Mouse (Mus musculus) kidney, postnatal 0 days (tissue): ENCODE data around the gene Myo18b. TPM values are rescaled to one million over a fixed set of nuclear protein-coding genes. Genes with fewer than 3 reads are reported as not detected.

Source experiments
- ATAC-seq: fragments of 200-750 bp; cut with Nextera tagmentation; replicated peaks from 2 replicates; pipeline ENCODE4 v1.8.0; 2017; ENCODE audit warnings: low read depth, moderate number of reproducible peaks, moderate TSS enrichment, moderate library complexity; ENCODE audit not compliant: low FRiP score
- DNase-seq: peaks from one replicate; pipeline ENCODE4 v3.0.0-alpha.2; 2016; ENCODE audit warnings: low spot score
- H3K27ac ChIP-seq: fragments of 300-500 bp; sonication (generic); 2 replicates; pipeline ENCODE4 v1.5.1; 2014; ENCODE audit warnings: mild to moderate bottlenecking
- H3K27me3 ChIP-seq: fragments of 300-500 bp; sonication (generic); 2 replicates; pipeline ENCODE4 v1.6.1; 2014; ENCODE audit warnings: low read length, mixed read lengths; ENCODE audit not compliant: insufficient read depth
- H3K36me3 ChIP-seq: fragments of 300-500 bp; sonication (generic); 2 replicates; pipeline ENCODE4 v1.6.1; 2014; ENCODE audit warnings: low read length, mixed read lengths; ENCODE audit not compliant: insufficient read depth
- H3K4me1 ChIP-seq: fragments of 300-500 bp; sonication (generic); replicated peaks from 2 replicates; pipeline ENCODE4 v1.6.1; 2014; ENCODE audit warnings: antibody characterized with exemption, low read length, mixed read lengths; ENCODE audit not compliant: insufficient read depth
- H3K4me2 ChIP-seq: fragments of 300-500 bp; sonication (generic); 2 replicates; pipeline ENCODE4 v1.6.1; 2014; ENCODE audit warnings: mild to moderate bottlenecking, low read length, moderate library complexity, mixed read lengths
- H3K4me3 ChIP-seq: fragments of 300-500 bp; sonication (generic); replicated peaks from 2 replicates; pipeline ENCODE4 v1.5.1; 2014; ENCODE audit warnings: low read depth, low read length
- H3K9ac ChIP-seq: fragments of 300-500 bp; sonication (generic); 2 replicates; pipeline ENCODE4 v1.6.1; 2014; ENCODE audit warnings: low read depth, low read length
- H3K9me3 ChIP-seq: fragments of 300-500 bp; sonication (generic); replicated peaks from 2 replicates; pipeline ENCODE4 v1.6.1; 2016; ENCODE audit warnings: low read length, inconsistent platforms, mixed read lengths
- CTCF ChIP-seq: IDR thresholded peaks from 2 replicates; pipeline ENCODE4 v1.5.1; 2016; ENCODE audit warnings: antibody characterized with exemption, low read depth, mild to moderate bottlenecking, moderate library complexity
- WGBS: fragments of 180-500 bp; shearing (Covaris S2); extraction: QIAGEN DNeasy Blood & Tissue Kit; methylation state at CpG from one replicate; pipeline ENCODE4 v1.1.7; 2014; 5-methylcytosine and 5-hydroxymethylcytosine counted together
- polyA plus RNA-seq: library from polyadenylated mRNA; unstranded; fragments of >200 nt; fragmentation: Nextera tagmentation; extraction: Ambion mirVana; gene quantifications from 2 replicates; pipeline ENCODE4 v1.2.1, GENCODE M21; 2015

The Myo18b gene
- polyA plus RNA-seq, 1 experiment from 2014 or later: 0.13 TPM

- no peak for TF ChIP-seq CTCF
- Histone ChIP-seq H3K36me3 (no peaks in the 10 kb centered on the region), H3K9me3 (no peaks in the 10 kb centered on the region), H3K4me3 (no peak overlapping the region), H3K4me2 (no peak overlapping the region), H3K27ac (no peak overlapping the region), H3K9ac (no peak overlapping the region), H3K27me3 (no peaks in the 10 kb centered on the region), H3K4me1 (no peaks in the 10 kb centered on the region)
- WGBS: 60% methylated on average over 17 of the region's 17 CpGs
- DNase-seq (no peak), ATAC-seq (no peak)
Measured at GRCm38 (mm10) chr5:112886687-112887491, 9.3 kb downstream of the Myo18b start.

- DNase-seq (no peak), ATAC-seq (no peak)
- Histone ChIP-seq H3K9ac (no peak overlapping the region), H3K4me2 (no peak overlapping the region), H3K27ac (no peak overlapping the region), H3K36me3 (no peaks in the 10 kb centered on the region), H3K9me3 (no peaks in the 10 kb centered on the region), H3K27me3 (no peaks in the 10 kb centered on the region), H3K4me3 (no peak overlapping the region), H3K4me1 (no peaks in the 10 kb centered on the region)
- no peak for TF ChIP-seq CTCF
- 57% methylated on average over 14 of the region's 14 CpGs for WGBS
Measured at GRCm38 (mm10) chr5:112877391-112878115, 18.6 kb downstream of the Myo18b start.

- no peak for ATAC-seq
- no peak overlapping the region for H3K4me2 ChIP-seq
- no peak overlapping the region for H3K27ac ChIP-seq
- WGBS: 23% methylated on average over 4 of the region's 4 CpGs
- peak; percentile 59 for DNase-seq
- no peaks in the 10 kb centered on the region for H3K36me3 ChIP-seq
- no peaks in the 10 kb centered on the region for H3K27me3 ChIP-seq
- H3K9ac ChIP-seq: no peak overlapping the region
- H3K4me3 ChIP-seq: no peak overlapping the region
- TF ChIP-seq CTCF: peak; percentile 89
- no peaks in the 10 kb centered on the region for H3K4me1 ChIP-seq
- no peaks in the 10 kb centered on the region for H3K9me3 ChIP-seq
Measured at GRCm38 (mm10) chr5:112876846-112877390, 19.2 kb downstream of the Myo18b start.

GRCm38 (mm10) chr5:112872999-112873398 is 23.2 kb downstream of the Myo18b start:
- Histone ChIP-seq H3K27me3 (no peaks in the 10 kb centered on the region), H3K27ac (no peak overlapping the region), H3K36me3 (no peaks in the 10 kb centered on the region), H3K9me3 (no peaks in the 10 kb centered on the region), H3K4me3 (no peak overlapping the region), H3K4me1 (no peaks in the 10 kb centered on the region), H3K4me2 (no peak overlapping the region), H3K9ac (no peak overlapping the region)
- ATAC-seq (no peak), DNase-seq (no peak)
- no peak for TF ChIP-seq CTCF
- WGBS: 58% methylated on average over 6 of the region's 6 CpGs

GRCm38 (mm10) chr5:112870729-112871128 is 25.4 kb downstream of the Myo18b start:
- no peak overlapping the region for H3K4me2 ChIP-seq
- H3K27me3 ChIP-seq: no peaks in the 10 kb centered on the region
- no peak; the same call in 1 of the 2 replicates for ATAC-seq
- 20% methylated on average over 9 of the region's 9 CpGs for WGBS
- no peak overlapping the region for H3K9ac ChIP-seq
- no peak overlapping the region for H3K27ac ChIP-seq
- TF ChIP-seq CTCF: peak; percentile 91
- DNase-seq: peak; percentile 83
- no peaks in the 10 kb centered on the region for H3K9me3 ChIP-seq
- H3K4me1 ChIP-seq: no peaks in the 10 kb centered on the region
- no peaks in the 10 kb centered on the region for H3K36me3 ChIP-seq
- H3K4me3 ChIP-seq: no peak overlapping the region

- Histone ChIP-seq H3K4me2 (no peak overlapping the region), H3K36me3 (no peaks in the 10 kb centered on the region), H3K27ac (no peak overlapping the region), H3K9me3 (no peaks in the 10 kb centered on the region), H3K27me3 (no peaks in the 10 kb centered on the region), H3K4me1 (no peaks in the 10 kb centered on the region), H3K4me3 (no peak overlapping the region), H3K9ac (no peak overlapping the region)
- no peak for TF ChIP-seq CTCF
- 81% methylated on average over 5 of the region's 5 CpGs for WGBS
- no peak for ATAC-seq
- no peak for DNase-seq
Measured at GRCm38 (mm10) chr5:112868620-112869019, 27.5 kb downstream of the Myo18b start.
